ENCODE assay signal across 8 mouse cellular contexts in the genomic region with DNA sequence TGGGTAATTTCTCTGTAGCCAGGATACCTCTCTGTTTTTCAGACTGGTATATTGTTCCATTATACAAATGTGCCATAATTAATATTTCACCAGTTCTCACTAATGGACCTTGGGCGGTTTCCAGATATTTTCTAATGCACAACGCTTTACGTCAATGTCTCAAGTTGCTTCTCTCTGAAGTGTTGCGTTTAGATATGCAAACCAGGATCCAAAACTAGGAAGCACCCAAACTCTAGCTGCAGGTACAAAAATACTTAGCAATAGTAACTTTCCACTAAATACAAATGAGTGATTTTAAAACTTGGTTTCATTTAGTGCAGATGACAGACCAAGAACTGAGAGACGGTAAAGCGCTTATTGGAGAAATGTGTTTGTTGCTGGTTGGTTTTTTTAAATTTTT. TPM values are rescaled to one million over a fixed set of nuclear protein-coding genes. Genes with fewer than 3 reads are reported as not detected.
A peak's percentile ranks its signal among the peaks of the same experiment; 100 is the strongest.
DNase-seq lines count a peak whose midpoint lies in the region; ATAC-seq and TF ChIP-seq lines count a peak whose summit lies in the region.

No protein-coding gene starts in this region.

- no peak for TF ChIP-seq POLR2A in bone marrow, adult 2 months (IDR thresholded peaks at IDR 0.05; ENCODE audit: borderline replicate concordance, control insufficient read depth, low read depth, low read length)

- H3K9me3 ChIP-seq in kidney, embryonic 15.5 days (replicated peaks), result no peaks in the 10 kb centered on the region
- no peaks in the 10 kb centered on the region for H3K9me3 ChIP-seq in hindbrain, embryonic 15.5 days
- no peaks in the 10 kb centered on the region for H3K9me3 ChIP-seq in neural tube, embryonic 12.5 days

- DNase-seq in kidney, postnatal 14 days, result no peak
- no peak for DNase-seq in urinary bladder, postnatal 14 days (ENCODE audit: low spot score)
- DNase-seq in urinary bladder, adult 2 months (ENCODE audit: low spot score), result no peak
- DNase-seq in thymus, adult 18-20 months, result no peak

- H3K4me1 ChIP-seq in kidney, embryonic 15.5 days, result peaks cover 40% of the 10 kb centered on the region
- no peaks in the 10 kb centered on the region; the same call in 1 of the 2 replicates for H3K4me1 ChIP-seq in bone marrow, adult 2 months (ENCODE audit: control insufficient read depth, insufficient read depth, low read length)
- H3K4me1 ChIP-seq in hindbrain, embryonic 15.5 days (replicated peaks), result peaks cover 35% of the 10 kb centered on the region
- peaks cover 21% of the 10 kb centered on the region for H3K4me1 ChIP-seq in neural tube, embryonic 12.5 days

- H3K9ac ChIP-seq in kidney, embryonic 15.5 days, result peak overlapping the region; percentile 90
- peak overlapping the region; percentile 97 for H3K9ac ChIP-seq in hindbrain, embryonic 15.5 days
- peak overlapping the region; percentile 98 for H3K9ac ChIP-seq in neural tube, embryonic 12.5 days

- no peak for TF ChIP-seq CTCF in bone marrow, adult 2 months (IDR thresholded peaks at IDR 0.05; ENCODE audit: control insufficient read depth, insufficient read depth, low read length)

- no peak for ATAC-seq in kidney, embryonic 15.5 days (replicated peaks; ENCODE audit: low FRiP score)
- no peak for ATAC-seq in hindbrain, embryonic 15.5 days (ENCODE audit: low FRiP score, low read depth)
- ATAC-seq in neural tube, embryonic 12.5 days (ENCODE audit: low FRiP score, low read depth), result no peak

- H3K4me2 ChIP-seq in kidney, embryonic 15.5 days, result peak overlapping the region; percentile 62
- peak overlapping the region; percentile 65 for H3K4me2 ChIP-seq in hindbrain, embryonic 15.5 days
- peak overlapping the region; percentile 73 for H3K4me2 ChIP-seq in neural tube, embryonic 12.5 days (replicated peaks)

- WGBS in kidney, embryonic 15.5 days, result 3% methylated on average over 6 of the region's 6 CpGs
- 2% methylated on average over 6 of the region's 6 CpGs for WGBS in bone marrow, adult 2 months
- WGBS in hindbrain, embryonic 15.5 days, result 5% methylated on average over 6 of the region's 6 CpGs
- 8% methylated on average over 6 of the region's 6 CpGs for WGBS in neural tube, embryonic 12.5 days

- H3K27ac ChIP-seq in kidney, embryonic 15.5 days, result peak overlapping the region; percentile 93; the same call in 1 of the 2 replicates
- H3K27ac ChIP-seq in bone marrow, adult 2 months (ENCODE audit: control insufficient read depth, insufficient read depth, low read depth, low read length, poor library complexity), result no peak overlapping the region
- H3K27ac ChIP-seq in hindbrain, embryonic 15.5 days (replicated peaks), result peak overlapping the region; percentile 86
- no peak overlapping the region for H3K27ac ChIP-seq in neural tube, embryonic 12.5 days

- H3K36me3 ChIP-seq in kidney, embryonic 15.5 days, result no peaks in the 10 kb centered on the region; the same call in 1 of the 2 replicates
- no peaks in the 10 kb centered on the region for H3K36me3 ChIP-seq in hindbrain, embryonic 15.5 days
- no peaks in the 10 kb centered on the region for H3K36me3 ChIP-seq in neural tube, embryonic 12.5 days

- no peaks in the 10 kb centered on the region for H3K27me3 ChIP-seq in kidney, embryonic 15.5 days
- no peaks in the 10 kb centered on the region for H3K27me3 ChIP-seq in hindbrain, embryonic 15.5 days
- H3K27me3 ChIP-seq in neural tube, embryonic 12.5 days (replicated peaks), result no peaks in the 10 kb centered on the region

- peak overlapping the region; percentile 78 for H3K4me3 ChIP-seq in kidney, embryonic 15.5 days (replicated peaks)
- H3K4me3 ChIP-seq in bone marrow, adult 2 months (replicated peaks; ENCODE audit: control insufficient read depth, low read depth, low read length), result peak overlapping the region; percentile 76
- H3K4me3 ChIP-seq in hindbrain, embryonic 15.5 days, result peak overlapping the region; percentile 98
- peak overlapping the region; percentile 89 for H3K4me3 ChIP-seq in neural tube, embryonic 12.5 days

RNA-seq across cellular contexts. Expression of a gene that starts 1.0 kb away (rescaled TPM):
- polyA plus RNA-seq in kidney, embryonic 15.5 days (2015; fragmentation: Nextera tagmentation; extraction: Ambion mirVana), result 87.7 and 91.7 TPM in 2 replicates
- polyA plus RNA-seq in bone marrow, adult 2 months (2011; ENCODE audit: insufficient read depth, insufficient read length, low replicate concordance, missing spikeins), result 7.2 and 14.8 TPM in 2 replicates
- polyA plus RNA-seq in hindbrain, embryonic 15.5 days (2015; fragmentation: Nextera tagmentation; extraction: Ambion mirVana), result 94.0 and 100 TPM in 2 replicates
- 127 and 148 TPM in 2 replicates for polyA plus RNA-seq in neural tube, embryonic 12.5 days (2016; fragmentation: Nextera tagmentation; extraction: Ambion mirVana)
- 72.3 and 91.1 TPM in 2 replicates for polyA plus RNA-seq in urinary bladder, adult 2 months (2012; rRNA removed)

RNA-seq across cellular contexts. Expression of a gene that starts 40.5 kb away (rescaled TPM):
- polyA plus RNA-seq in kidney, embryonic 15.5 days (2015; fragmentation: Nextera tagmentation; extraction: Ambion mirVana), result 0.36 and 1.0 TPM in 2 replicates
- 7.9 and 12.5 TPM in 2 replicates for polyA plus RNA-seq in bone marrow, adult 2 months (2011; ENCODE audit: insufficient read depth, insufficient read length, low replicate concordance, missing spikeins)
- polyA plus RNA-seq in hindbrain, embryonic 15.5 days (2015; fragmentation: Nextera tagmentation; extraction: Ambion mirVana), result 93.8 and 119 TPM in 2 replicates
- polyA plus RNA-seq in neural tube, embryonic 12.5 days (2016; fragmentation: Nextera tagmentation; extraction: Ambion mirVana), result 25.5 and 25.9 TPM in 2 replicates
- 38.4 and 57.2 TPM in 2 replicates for polyA plus RNA-seq in urinary bladder, adult 2 months (2012; rRNA removed)

Comparison
In these comparisons a context has a peak if more than half of its experiments do, and no peak if none do; other contexts are left out.
1. H3K27ac ChIP-seq: peak in kidney, embryonic 15.5 days (single experiment) and hindbrain, embryonic 15.5 days (single experiment); none in bone marrow, adult 2 months (single experiment) and neural tube, embryonic 12.5 days (single experiment).
2. Peak in every context shown above with its lines, with median percentiles within 50 percentile points of each other: H3K4me2 ChIP-seq, H3K4me3 ChIP-seq and H3K9ac ChIP-seq.